Mouse (Mus musculus) spleen, adult 12 weeks (tissue): ENCODE results near the gene Vmn1r104.
"Not testable (repeated sequence)": the region's sequence is repeated elsewhere in the genome, so short reads cannot be mapped to it uniquely, and the experiment has no call there.

Source experiments
- DNase-seq: peaks from one replicate; pipeline ENCODE4 v3.0.0; 2022; ENCODE audit warnings: low spot score

Vmn1r104 gene

DNA sequence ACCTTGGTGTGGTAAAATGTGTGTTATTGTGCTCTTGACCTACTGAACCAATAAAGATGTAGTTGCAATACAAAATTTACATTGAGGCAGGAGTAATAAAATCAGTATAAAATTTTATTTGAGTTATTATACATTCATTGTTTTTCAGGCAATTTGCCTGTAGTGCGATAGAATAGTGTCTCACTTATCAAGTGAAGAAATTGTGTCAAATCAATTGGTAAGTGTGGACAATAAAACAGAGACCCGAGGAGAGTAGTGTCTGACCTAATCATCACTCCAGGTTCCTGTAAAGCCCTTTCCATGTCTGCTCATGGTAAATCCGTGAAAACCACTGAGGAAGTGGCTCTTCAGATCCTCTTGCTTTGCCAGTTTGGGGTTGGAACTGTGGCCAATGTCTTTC is at the start of gene Vmn1r104:
Gene Vmn1r104, plus strand, starts transcription at position 301 of the 400 bp plus-strand sequence.
- not testable (repeated sequence) for DNase-seq

DNA sequence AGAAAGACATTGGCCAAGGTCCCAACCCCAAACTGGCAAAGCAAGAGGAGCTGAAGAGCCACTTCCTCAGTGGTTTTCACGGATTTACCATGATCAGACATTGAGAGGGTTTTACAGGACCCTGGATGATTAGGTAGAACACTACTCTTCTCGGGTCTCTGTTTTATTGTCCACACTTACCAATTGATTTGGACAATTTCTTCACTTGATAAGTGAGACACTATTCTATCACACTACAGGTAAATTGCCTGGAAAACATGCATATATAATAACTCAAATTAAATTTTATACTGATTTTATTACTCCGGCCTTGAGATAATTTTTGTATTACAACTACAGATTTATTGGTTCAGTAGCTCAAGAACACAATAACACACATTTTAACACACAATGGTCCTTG is 23.2 kb upstream of the Vmn1r104 start, which contains the start of gene Vmn1r103:
Gene Vmn1r103, minus strand, starts transcription at position 101 of the 400 bp plus-strand sequence.
- DNase-seq = not testable (repeated sequence)

DNA sequence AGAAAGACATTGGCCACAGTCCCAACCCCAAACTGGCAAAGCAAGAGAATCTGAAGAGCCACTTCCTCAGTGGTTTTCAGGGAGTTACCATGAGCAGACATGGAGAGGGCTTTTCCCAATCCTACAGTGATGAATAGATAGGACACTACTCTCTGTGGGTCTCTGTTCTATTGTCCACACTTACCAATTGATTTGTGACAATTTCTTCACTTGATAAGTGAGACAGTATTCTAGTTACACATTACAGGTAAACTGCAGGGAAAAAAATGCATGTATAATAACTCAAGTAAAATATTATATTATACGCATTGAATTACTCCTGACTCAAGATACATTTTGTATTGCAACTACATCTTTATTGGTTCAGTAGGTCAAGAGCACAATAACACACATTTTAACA is 12.0 kb downstream of the Vmn1r104 start, which contains the start of gene Gm5726:
Gene Gm5726, minus strand, starts transcription at position 101 of the 400 bp plus-strand sequence.
- DNase-seq = not testable (repeated sequence)

DNA sequence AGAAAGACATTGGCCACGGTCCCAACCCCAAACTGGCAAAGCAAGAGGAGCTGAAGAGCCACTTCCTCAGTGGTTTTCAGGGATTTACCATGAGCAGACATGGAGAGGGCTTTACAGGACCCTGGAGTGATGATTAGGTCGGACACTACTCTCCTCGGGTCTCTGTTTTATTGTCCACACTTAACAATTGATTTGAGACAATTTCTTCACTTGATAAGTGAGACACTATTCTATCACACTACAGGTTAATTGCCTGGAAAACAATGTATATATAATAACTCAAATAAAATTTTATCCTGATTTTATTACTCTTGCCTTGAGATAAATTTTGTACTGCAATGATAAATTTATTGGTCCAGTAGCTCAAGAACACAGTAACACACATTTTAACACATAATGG is 42.5 kb downstream of the Vmn1r104 start, which contains the start of gene Gm4141:
Gene Gm4141, minus strand, starts transcription at position 101 of the 400 bp plus-strand sequence.
- DNase-seq = not testable (repeated sequence)
